Mouse (Mus musculus) heart, embryonic 11.5 days (tissue): ENCODE results near the gene Necab2. TPM values are rescaled to one million over a fixed set of nuclear protein-coding genes. Genes with fewer than 3 reads are reported as not detected.

Source experiments
- ATAC-seq: fragments of 200-750 bp; cut with Nextera tagmentation; replicated peaks from 2 replicates; pipeline ENCODE4 v1.8.0; 2017; ENCODE audit warnings: moderate library complexity; ENCODE audit not compliant: insufficient number of reproducible peaks, low FRiP score, low TSS enrichment
- H3K27ac ChIP-seq: fragments of 300-500 bp; sonication (generic); 2 replicates; pipeline ENCODE4 v1.5.1; 2014; ENCODE audit warnings: mild to moderate bottlenecking, low read depth, low read length
- H3K27me3 ChIP-seq: fragments of 300-500 bp; sonication (generic); 2 replicates; pipeline ENCODE4 v1.6.1; 2014; ENCODE audit warnings: mild to moderate bottlenecking, low read length, mixed read lengths; ENCODE audit not compliant: control insufficient read depth, insufficient read depth
- H3K36me3 ChIP-seq: fragments of 300-500 bp; sonication (generic); 2 replicates; pipeline ENCODE4 v1.6.1; 2014; ENCODE audit warnings: mild to moderate bottlenecking, low read length, moderate library complexity, mixed read lengths; ENCODE audit not compliant: control insufficient read depth, insufficient read depth
- H3K4me1 ChIP-seq: fragments of 300-500 bp; sonication (generic); 2 replicates; pipeline ENCODE4 v1.6.1; 2014; ENCODE audit warnings: low read length; ENCODE audit not compliant: control insufficient read depth, insufficient read depth
- H3K4me2 ChIP-seq: fragments of 300-500 bp; sonication (generic); 2 replicates; pipeline ENCODE4 v1.6.1; 2014; ENCODE audit warnings: mild to moderate bottlenecking, moderate library complexity
- H3K4me3 ChIP-seq: fragments of 300-500 bp; sonication (generic); 2 replicates; pipeline ENCODE4 v1.5.1; 2014; ENCODE audit warnings: low read depth, low read length
- H3K9ac ChIP-seq: fragments of 300-500 bp; sonication (generic); 2 replicates; pipeline ENCODE4 v1.6.1; 2014; ENCODE audit warnings: mild to moderate bottlenecking, low read depth, low read length, moderate library complexity
- H3K9me3 ChIP-seq: fragments of 300-500 bp; sonication (generic); replicated peaks from 2 replicates; pipeline ENCODE4 v1.6.1; 2016; ENCODE audit warnings: low read length; ENCODE audit not compliant: control insufficient read depth
- WGBS: fragments of 180-500 bp; shearing (Covaris S2); extraction: QIAGEN DNeasy Blood & Tissue Kit; methylation state at CpG from one replicate; pipeline ENCODE4 v1.1.7; 2014; ENCODE audit not compliant: insufficient replicate concordance; 5-methylcytosine and 5-hydroxymethylcytosine counted together
- polyA plus RNA-seq: library from polyadenylated mRNA; unstranded; fragments of >200 nt; fragmentation: Nextera tagmentation; extraction: Ambion mirVana; gene quantifications from 2 replicates; pipeline ENCODE4 v1.2.1, GENCODE M21; 2014

The Necab2 gene
- polyA plus RNA-seq, 1 experiment from 2014 or later, result 1.4 TPM

DNA sequence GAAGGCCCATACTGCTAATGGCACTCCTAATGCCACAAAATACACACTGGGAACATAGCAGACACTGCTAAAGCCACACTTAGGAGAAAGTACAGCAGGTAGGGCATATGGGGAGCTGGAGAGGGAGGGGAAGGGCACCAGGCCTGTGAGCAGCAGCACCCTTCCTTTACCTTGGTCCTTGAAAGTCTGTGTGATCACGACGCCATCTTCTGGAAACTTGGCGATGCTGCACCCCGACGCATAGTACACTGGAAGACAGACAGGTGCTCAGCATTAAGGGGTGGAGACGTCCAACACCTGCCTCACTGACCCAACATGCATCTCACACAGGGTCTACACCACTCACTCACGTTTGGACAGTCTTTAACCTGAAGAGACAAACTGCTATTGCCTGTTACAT lies 73.6 kb downstream of the Necab2 start:
- H3K27me3 ChIP-seq, result no peaks in the 10 kb centered on the region
- H3K27ac ChIP-seq, result no peak overlapping the region
- no peak overlapping the region for H3K9ac ChIP-seq
- no peak for ATAC-seq
- H3K4me1 ChIP-seq, result 0 out of 2 replicates have a peak, but pooled peaks cover 5% of the 10 kb centered on the region
- WGBS, result 72% methylated on average over 7 of the region's 7 CpGs
- H3K4me3 ChIP-seq, result no peak overlapping the region
- no peak overlapping the region for H3K4me2 ChIP-seq
- peaks cover 53% of the 10 kb centered on the region for H3K36me3 ChIP-seq
- H3K9me3 ChIP-seq, result no peaks in the 10 kb centered on the region

Other genes with a start within 250 kb of the Necab2 start
- gene Hsbp1, start 102.2 kb upstream of the Necab2 start, polyA plus RNA-seq, result 276 and 298 TPM in 2 replicates
- 14.2 and 19.0 TPM in 2 replicates for gene Mlycd, start 51.8 kb upstream of the Necab2 start, polyA plus RNA-seq
- gene Osgin1, start 12.6 kb upstream of the Necab2 start, polyA plus RNA-seq, result 0.39 and 0.94 TPM in 2 replicates
- not detected in 2 replicates for gene Slc38a8, start 55.0 kb downstream of the Necab2 start, polyA plus RNA-seq
- gene Mbtps1, start 112.0 kb downstream of the Necab2 start, polyA plus RNA-seq, result 63.6 and 80.5 TPM in 2 replicates
- gene Hsdl1, start 128.5 kb downstream of the Necab2 start, polyA plus RNA-seq, result 36.3 and 37.3 TPM in 2 replicates
- 0.26 and 0.38 TPM in 2 replicates for gene Dnaaf1, start 128.5 kb downstream of the Necab2 start, polyA plus RNA-seq
- 7.1 and 8.0 TPM in 2 replicates for gene Taf1c, start 158.5 kb downstream of the Necab2 start, polyA plus RNA-seq
- gene Adad2, start 166.0 kb downstream of the Necab2 start, polyA plus RNA-seq, result not detected in 2 replicates
- not detected in 2 replicates for gene Kcng4, start 189.0 kb downstream of the Necab2 start, polyA plus RNA-seq
- 2.1 and 2.3 TPM in 2 replicates for gene Wfdc1, start 219.6 kb downstream of the Necab2 start, polyA plus RNA-seq